Mouse (Mus musculus) urinary bladder, postnatal 14 days (tissue): ENCODE measurements at regions not wholly inside any gene's neighbourhood (a gene's known extent, or its start where the extent isn't known, plus 50 kb on each side); places are given as distances from the start of the nearest gene placed in this dataset.

ENCODE experiments used
- DNase-seq: peaks from one replicate; pipeline ENCODE4 v3.0.0; 2021; ENCODE audit warnings: low spot score

DNA sequence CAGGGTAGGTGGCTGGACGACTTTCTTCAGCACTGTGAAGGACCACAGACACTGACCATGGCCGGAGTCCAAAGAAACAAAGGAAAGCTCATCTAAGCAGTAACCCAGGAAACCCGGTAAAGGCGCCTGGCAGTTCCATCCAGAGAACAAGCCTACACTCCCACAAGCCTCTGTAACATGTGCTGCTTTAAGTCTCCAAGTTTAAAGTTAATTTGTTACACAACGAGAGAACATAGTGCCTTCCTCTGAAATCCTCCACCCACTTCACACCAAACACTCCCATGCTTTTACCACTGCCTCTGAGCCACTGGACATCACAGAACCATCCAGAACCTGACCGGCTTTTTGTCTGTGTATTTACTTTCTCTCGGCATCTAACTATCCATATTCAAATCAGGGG, 416.0 kb downstream of the Atp23 start:
- DNase-seq: no peak

DNA sequence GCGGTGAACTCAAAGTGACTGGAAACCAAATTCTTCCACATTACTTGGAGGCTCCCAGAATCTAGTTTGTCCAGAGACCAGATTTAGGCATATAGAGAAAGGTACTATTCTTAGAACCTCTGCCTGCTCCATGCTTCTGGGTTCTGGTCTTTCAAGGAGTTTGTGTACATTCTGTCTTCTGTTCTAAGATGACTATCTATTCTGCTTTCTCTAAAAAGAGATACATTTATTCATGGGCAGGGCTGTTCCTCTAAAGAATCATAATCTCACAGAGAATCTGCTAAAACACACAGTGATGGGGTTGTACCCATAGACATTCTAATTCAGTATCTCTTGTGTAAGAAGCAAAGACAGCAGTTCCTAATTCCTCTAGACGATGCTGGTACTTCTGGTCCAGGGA, 417.7 kb downstream of the Atp23 start:
- no peak for DNase-seq

DNA sequence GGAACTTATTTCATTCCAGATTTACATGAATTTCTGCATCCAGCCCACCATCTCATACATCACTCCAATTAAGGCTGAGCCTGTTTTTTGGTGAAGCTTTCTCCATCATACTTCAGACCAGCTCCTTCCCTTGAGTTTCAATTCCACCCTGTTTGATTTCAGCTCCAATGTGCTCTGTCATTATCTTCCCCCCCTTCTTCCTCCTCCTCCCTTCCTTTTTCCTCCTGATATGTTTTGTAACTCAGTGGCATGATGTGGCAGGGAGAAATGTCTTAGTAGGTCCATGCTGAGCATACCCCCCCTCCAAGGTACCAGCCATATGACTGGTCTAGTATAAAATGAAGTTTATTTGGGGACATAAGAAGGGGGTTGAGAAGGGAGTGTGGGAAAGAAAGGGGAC, 420.8 kb downstream of the Atp23 start:
- DNase-seq: no peak

DNA sequence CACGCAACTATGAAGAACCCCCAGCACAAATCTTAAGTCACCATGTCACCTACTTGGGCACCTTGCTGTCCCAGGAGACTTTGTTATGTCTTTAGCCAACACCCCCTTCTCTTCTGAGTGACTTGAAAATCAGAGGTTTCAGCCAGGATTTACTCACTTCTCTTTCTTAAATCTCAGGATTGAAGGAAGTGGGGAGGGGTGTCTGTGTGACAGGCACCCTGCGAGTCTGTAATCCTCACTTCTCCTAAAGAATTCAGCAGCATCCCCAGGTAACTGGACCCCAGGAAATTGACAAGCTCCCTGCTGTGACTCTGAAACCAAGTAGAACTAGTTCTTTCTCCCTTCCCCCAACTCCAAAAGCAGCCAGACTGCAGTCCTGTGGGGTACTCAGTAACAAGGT, 421.4 kb downstream of the Atp23 start:
- no peak for DNase-seq

DNA sequence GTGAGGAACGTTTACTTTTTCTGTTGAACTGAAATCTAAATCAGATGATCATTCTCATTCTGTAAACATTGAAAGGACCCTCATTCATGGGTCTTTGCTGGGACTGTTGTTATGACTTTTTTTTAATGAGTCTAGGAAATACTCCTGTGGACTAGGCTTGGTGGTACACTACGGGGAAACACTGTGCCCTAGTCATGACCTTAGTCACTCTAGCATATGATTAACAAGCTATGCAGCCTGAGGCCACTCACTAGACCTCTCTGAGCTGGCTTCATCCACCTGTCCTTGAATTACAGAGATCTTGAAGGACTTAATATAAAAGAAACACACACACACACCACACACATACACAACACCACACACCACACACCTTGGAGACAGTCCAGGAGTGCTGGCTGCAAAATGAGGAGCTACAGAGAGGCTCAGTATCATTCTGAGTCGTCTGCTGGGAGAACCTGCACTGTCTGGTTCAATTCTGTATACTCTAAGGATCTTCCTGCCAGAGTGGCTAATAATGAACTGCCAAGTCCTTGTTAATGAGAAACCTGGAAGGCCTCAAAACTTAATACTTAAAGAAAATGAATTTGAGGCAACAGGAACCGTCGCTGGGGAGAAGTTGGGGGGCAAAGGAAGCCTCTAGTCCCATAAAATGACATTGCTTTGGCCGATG, 428.0 kb downstream of the Atp23 start:
- DNase-seq: no peak

DNA sequence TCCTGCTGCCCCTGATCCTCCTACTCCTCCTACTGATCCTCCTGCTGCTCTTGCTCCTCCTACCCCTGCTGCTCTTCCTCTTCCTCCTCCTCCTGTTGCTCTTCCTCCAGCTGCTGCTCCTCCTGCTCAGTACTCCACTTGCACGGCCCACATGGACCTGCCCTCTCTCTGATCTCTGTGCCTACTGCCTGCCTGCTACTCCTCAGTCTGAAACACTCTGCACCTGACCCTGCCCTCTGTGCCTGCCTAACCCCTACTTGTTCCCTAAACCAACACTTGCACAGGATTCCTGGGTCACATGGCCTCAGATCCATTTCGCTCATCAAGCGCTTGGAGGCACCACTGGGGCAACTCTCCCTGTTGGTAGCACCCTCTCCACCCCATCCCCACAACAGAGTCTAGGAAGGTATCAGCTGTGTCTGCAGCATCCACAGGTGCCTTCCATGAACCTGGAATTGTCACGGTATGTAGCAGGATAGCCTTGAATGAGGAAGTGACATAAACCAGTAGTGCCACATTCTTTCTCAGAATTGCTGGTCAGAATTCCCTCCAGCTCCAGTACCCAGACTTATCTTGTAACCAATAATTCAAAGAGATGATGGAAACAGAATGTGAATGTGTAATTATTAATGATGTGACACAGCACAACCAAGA, 430.2 kb downstream of the Atp23 start:
- DNase-seq: no peak

DNA sequence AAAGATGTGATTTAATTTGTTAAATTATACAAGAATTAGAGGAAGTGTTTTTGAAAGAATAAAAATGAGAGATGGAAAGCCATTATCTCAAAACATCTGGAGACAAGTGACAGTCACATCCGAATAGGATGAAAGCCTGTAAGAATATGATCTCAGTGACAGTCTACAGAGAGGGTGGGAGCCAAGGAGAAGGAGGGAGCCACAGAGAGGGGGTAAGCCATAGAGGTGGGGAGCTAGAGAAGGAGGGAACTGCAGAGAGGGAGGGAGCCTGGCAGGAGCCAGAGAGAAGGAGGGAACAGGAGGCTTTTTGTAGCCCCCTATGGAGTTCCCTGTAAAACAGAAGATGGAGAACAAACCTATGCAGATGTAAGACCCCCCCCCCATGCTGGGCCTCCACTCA, 438.4 kb downstream of the Atp23 start:
- DNase-seq: no peak

DNA sequence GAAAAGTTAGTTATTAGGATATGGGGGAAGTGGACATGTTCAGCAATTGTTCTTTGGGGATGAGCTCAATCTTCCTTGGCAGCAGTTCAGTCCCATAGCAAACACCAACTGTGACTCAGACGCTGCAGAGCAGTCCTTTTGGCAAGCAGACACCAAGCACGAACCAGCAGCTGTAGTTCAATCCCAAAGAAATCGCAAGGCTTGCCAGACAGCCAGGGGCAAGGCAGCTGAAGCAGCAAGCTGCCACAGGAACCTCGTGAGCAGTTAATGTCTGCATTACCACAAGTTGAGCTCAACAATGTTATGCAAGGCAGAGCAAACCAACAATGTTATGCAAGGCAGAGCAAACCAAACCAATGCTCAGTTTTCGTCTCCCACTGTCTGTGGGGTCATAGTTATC, 442.6 kb downstream of the Atp23 start:
- DNase-seq: no peak

DNA sequence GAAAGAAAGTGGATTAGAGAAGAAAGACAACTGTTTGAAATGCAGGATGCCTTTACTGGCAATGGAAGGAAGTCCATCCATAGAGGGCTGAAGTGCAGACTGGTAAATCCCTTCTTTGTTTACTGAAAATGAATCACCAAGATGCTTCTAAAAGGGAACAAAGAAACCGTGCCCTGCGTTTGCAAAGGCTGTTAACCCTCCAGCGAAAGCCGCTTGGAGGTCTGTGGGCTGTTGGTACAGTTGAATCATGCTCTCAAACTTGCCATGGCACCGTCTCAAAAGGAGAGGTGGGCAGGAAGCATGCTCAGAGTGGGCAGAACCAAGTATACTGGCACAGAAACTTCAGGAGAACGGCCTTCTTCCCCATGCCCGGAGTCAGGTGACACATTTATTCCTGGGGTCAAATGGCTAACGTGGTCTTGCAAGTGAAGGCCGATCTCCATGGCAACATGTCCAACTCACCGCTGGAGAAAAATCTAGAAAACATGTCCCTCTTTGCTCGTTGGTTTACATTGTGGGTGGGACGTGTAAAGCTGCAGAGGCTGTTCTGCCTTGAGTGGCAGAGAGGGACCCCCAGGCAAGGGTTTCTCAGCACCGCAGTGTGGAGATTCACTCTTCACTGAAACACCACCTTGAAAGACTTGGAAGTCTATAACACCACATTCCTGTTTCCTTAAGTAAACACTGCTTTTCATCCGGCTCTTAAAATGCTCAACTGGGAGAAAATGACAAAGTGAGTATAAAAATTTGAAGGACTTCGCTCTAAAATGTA, 448.2 kb downstream of the Atp23 start:
- DNase-seq: no peak

DNA sequence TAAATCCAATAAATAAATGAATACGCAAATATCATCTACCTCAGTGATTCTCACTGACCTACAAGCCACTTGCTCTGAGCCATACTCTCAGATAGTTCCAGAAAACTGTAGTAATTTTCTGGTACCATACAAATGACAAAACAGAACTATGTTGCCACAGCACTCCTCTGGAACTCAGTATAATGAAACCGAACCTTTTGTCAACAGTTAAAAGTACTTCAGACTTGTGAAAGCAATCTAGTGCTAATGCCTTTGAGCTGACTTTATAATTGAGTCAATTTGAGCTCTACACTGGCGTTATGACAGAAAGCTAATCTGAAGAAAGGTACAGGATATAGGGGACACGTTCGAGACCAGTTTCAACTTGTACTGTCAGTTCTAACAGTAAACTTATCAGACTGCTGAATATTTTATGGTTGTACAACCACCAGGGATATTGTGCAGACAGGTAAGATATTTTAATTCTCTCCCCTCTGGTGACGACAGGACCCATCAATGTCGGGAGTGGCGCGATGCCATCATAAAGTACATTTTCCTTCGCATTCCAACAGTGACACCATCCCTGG, 449.0 kb downstream of the Atp23 start:
- no peak for DNase-seq

DNA sequence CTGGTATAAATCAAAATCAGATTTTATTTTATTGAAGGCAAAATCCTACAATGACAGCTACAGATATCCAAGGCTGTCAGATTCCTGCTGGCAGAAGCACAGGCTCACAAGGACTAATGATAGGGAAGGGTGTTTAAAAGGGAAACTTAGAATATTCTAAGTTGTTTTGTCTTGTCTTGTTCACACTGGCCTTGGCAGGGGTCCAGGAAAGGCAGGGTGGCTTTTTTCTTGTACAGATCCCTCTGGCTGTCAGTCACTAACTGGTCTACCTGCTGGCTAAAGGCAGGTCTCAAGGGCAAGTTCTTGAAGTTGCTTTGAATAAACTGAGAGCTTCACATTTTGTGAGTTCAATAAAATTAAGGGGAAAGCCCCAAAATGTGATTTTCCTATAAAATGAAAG, 465.3 kb downstream of the Lrig3 start:
- DNase-seq: no peak

DNA sequence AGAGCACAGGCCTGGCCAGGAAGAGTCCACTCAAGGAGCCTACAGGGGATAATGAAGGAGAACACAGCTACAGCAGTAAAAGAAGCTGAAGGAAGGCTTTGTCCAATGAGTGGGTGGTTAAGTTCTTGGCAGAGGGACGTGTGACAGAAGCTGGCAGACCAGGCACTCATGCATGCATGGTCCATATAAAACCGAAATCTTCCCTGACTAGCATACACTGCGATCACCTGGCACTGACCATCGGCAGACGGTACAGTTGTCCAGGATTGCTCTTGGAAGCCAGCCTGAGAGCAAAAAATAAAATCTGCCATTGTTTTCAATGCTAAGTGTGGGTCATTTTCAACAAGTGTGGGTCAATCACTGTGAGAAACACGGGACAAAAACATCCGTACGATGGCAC, 464.4 kb downstream of the Lrig3 start:
- DNase-seq: no peak

DNA sequence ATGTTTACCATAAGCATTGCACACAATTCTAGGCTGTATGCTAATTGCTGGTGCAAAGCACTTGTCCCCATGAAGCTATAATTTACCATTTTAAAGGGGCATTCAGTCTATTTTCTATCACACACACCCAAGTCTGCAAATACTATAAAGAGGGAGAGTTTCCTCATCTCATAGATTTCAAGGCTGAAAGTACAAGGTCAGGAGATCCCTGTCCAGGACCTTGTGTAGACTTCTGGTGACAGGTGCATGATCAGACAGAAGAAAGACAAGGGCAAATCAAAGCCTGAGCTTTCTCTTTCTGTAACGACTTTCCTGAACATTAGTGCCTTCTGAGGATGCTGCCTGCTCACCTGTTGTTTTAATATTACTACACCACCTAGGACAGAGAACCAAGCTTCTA, 463.5 kb downstream of the Lrig3 start:
- no peak for DNase-seq

DNA sequence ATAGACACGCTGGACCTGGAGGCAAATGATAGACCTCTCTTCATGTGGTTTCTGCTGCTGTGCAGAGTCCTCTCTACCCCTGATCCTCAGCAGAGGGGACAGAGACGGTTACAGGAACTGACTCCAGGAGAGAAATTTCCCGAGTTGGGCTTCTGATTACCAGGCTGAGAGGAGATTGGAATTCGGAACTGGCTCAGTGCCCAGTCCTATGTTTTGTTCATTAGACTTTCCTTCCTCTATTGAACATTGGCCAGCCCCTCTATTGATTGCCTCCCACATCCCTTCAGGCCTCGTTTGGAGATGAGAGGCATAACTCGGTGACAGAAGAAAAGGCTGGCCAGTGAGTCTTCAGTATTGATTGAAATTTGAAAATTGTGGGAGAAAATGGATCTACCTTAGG, 456.1 kb downstream of the Lrig3 start:
- DNase-seq: no peak

DNA sequence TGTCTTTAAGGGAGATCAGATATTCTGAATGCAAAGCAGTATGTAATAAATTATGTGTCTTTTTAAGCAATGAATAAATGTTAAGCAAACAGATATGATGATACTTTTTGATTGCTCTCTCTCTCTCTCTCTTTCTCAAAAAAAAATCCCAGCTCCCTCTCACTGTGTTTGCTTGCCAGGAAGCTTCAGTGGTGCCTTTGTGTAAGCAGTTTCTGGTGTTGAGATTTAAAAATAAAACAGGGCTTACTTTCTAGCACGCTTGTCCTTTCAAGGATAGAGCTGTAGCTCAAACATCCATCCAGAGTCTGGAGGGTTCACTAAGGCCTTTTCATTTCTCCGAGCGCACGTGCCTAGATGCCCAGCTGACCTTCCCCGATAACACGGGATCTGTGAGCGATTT, 447.8 kb downstream of the Lrig3 start:
- no peak for DNase-seq

DNA sequence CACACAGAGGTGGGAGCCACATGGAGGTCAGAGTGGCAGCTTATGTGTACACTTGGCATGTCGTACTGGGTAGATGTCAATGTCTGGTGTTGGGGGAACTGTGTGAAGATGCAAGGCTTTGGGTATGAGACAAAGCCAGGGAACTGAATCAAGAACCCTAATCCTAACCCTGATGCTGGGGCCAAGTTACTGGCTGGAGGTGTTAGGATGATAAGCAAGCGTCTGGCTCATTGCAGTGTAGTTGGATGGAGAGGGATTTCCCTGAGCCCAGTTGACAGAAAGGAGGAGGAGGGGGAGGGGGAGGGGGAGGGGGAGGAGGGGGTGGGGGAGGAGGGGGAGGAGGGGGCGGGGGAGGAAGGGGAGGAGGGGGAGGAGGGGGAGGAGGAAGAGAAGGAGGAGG, 426.3 kb downstream of the Lrig3 start:
- no peak for DNase-seq

DNA sequence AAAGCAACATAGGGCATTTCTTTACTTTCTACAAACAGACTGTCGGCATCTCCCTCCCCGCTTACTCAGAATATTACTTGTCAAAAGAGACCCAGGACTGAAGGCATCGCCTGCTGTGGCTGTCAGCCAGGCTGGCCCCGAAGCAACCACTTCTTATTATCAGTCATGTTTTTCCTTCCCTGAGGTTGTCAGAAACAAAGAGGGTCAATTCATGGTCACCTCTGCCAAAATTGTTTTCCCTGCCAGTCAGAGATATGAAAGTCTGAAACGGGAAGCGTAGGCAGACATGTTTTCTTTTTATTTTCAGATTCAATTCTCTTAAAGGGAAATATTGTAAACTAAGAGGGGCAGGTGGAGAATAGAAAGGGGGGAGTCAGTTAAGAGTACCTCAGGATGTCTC, 425.8 kb downstream of the Lrig3 start:
- no peak for DNase-seq

DNA sequence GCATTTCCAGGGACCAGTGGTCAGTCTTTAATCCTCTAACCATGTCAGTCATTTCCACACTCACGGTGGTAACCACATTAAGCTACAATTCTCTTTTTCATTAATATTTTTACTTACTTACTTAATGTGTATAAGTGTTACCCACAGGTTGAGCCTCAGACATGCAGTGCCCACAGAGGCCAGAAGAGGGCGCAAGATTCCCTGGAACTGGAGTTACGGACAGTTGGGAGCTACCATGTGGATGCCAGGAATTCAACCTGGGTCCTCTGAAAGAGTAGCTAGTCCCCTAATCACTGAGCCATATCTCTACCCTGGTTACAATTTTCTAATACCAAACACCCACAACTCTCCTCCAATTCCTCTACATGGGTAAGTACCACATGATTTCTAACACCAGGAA, 420.5 kb downstream of the Lrig3 start:
- no peak for DNase-seq

DNA sequence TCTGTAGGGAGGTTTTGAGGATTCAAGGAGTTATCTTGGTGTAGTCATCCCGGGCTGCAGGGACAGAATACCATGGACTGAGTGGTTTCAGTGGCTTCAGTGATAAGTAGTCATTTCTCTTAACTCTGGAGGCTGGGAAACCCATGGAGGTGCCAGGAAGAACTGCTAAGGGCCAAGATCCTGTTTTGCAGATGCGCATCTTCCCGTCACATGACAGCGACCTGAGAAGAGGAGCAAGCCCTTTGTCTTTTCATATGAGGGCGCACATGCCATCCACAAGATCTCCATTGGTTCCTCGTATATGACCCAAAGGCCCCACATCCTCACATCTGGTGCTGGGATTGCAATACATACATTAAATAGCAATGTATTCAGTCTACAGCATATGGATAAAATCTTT, 419.7 kb downstream of the Lrig3 start:
- DNase-seq: no peak

DNA sequence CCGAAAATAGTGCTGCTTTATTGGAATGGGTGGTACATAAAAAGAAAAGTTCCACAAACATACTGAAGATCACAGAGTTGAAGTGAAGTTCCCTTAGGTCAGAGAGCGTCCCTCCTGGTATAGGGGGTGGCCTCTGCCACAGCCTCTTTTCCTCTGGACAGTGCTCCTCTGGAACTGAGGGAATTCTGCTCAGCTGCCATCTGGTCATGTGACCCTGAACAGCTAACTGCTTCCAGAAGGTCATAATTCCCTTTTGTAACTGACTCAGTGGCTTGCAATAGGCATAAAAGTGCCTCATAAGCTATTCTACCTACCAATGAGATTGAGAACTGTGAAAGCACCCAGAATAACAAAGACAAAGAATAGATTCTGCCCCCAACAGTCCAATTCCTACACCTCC, 414.4 kb downstream of the Lrig3 start:
- DNase-seq: no peak

DNA sequence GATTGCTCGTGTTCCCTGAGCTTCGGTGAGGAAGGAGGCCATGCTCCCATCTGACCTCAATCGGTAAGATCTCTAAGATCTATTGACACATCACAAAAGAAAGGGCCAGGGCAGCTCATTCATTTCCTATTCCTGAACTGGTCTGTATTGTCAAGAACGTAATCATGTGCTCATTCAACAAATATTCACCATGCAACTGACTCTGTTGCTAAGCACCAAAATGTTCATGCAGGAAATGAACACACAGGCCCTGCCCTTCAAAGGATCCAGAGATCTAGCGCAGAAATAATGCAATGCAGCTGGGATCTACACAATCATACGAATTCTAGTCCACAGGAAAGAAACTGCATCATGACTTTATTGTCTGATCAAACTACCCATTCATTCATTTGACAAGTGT, 413.3 kb downstream of the Lrig3 start:
- DNase-seq: no peak

DNA sequence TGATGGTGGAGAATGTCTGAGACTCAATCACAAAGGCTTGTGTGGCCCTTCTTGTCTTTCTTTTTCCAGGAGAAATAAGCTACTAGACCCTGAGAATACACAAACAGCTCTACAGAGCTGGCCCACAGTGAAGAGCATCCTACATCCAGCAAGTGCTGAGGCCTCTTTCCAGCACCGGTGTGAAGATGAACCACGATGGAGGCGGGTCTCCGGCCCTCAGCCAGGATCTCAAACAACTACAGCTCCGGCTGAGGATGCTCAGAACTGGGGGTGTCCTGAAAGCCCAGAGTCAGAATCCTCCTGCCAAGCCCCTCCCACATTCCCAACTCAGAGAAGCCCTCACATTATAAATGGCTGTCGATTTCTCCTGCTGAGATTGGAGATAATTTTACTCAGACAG, 407.9 kb downstream of the Lrig3 start:
- no peak for DNase-seq

DNA sequence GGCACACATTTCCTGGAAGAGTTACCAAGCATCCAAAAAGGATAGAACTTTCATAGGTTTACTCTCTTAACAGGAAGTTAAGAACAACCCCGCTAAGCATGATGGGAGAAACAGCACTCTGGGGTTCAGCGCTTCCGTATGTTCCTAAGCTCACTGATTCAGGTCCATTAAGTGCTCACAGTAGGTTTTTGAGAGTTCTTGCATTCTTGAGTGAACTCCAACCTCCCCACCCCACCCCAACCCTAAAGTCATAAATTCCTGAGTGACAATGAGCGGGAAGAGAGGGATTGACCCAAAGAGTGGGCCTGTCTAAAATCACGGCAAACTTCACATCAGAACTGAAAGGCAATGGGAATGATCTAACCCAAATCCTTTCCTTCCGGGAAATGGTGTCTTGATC, 405.9 kb downstream of the Lrig3 start:
- DNase-seq: no peak
